Mouse (Mus musculus) retina, adult 2 months (tissue): ENCODE results near the gene Iqcf3.

Source experiments
- DNase-seq: peaks from one replicate; pipeline ENCODE4 v3.0.0-alpha.2; 2012; ENCODE audit warnings: low read depth, low spot score

Gene Iqcf3

DNA sequence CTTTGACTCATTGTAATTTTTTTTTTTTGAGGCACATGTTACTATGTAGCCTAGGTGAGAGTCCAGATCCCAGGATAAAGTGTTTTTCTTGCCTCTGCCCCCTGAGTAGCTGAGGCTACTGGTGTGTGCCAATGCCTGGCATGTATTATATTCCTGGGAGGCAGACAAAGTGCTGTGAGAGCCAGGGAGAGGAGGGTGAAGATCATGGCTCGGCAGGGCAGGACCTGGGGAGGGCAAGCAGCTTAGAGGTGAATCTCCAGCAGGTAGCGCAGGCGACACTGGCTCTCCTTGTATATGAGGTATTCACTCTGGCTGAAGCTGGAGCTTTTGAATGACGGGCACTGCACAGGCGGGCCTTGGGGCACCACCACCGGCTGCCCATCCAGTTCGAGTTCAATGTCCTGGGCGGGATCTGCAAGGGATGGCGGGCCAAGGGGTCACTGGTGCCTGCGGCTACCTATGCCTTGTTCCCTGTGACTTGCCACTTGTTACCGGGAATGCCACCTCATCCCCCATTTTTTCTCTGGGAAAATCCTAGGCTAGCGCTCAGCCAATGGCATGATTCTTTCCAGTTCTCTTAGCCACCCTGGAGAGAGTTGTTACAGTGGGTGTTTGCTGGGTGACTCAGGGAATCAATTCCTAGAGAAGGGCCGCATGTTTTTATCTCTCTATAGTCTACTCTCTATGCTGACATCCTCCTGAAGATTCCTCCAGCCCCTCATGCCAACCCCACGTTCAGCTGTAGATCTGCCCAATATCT, 90.3 kb downstream of the Iqcf3 start:
- no peak for DNase-seq

DNA sequence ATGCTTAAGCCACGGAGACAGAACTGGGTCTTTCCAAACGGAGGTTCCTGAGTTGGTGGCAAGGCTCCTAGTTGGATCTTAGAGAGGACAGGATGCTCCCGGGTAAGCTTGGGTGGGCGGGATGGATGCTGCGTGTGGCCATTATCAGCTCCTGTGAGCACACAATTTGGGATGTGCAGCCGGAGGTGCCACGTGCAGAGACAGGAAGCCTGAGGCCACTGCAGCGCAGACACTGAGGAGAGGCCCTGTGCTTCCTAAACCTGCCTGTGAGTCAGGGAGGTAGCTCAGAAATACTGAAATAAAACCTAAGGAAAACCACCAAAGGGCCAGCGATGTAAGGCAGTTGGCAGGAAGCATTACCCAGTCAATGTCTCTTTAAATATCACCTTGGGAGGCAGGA, 91.7 kb downstream of the Iqcf3 start:
- DNase-seq, result no peak

DNA sequence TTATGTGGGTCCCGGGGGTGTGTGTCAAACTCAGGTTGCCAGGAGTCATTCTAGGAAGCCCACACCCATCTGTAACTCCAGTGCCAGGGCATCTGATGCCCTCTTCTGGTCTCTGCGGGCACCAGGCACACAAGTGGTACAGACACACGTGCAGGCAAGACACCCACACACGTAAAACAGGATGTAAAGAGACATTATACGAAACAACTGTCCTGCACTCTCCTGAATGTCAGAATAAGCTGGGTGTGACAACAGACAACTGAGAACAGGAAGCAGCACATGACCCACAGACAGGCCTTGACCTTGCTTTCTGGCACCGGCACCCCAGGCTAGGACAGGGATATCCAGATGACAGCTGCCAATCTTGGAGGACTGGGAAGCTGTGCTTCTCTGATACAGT, 92.1 kb downstream of the Iqcf3 start:
- no peak for DNase-seq

GRCm38 (mm10) chr9:106467746-106468145, 93.7 kb downstream of the Iqcf3 start:
- DNase-seq, result no peak

- no peak for DNase-seq
Measured at GRCm38 (mm10) chr9:106466721-106467120, 94.7 kb downstream of the Iqcf3 start.

- DNase-seq, result no peak
Measured at GRCm38 (mm10) chr9:106465571-106466200, 95.7 kb downstream of the Iqcf3 start, which contains the start of gene Gpr62. TSS of gene Gpr62 (minus strand) at chr9:106465938.

GRCm38 (mm10) chr9:106464751-106465541, 96.5 kb downstream of the Iqcf3 start:
- DNase-seq, result no peak

GRCm38 (mm10) chr9:106463122-106464063, 98.0 kb downstream of the Iqcf3 start:
- no peak for DNase-seq

DNA sequence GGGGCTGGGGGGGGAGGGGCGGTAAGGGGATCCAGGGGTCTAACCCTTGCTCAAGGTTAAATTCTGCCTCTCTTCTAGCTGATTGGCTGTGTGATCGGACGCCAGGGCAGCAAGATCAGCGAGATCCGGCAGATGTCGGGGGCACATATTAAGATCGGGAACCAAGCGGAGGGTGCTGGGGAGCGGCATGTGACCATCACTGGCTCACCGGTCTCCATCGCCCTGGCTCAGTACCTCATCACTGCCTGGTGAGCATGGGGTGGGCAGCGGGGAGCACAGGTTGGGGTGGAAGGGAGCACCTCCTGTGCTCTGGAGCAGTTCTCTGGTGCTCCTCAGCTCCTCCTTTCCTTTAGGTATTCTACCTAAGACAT, 99.0 kb downstream of the Iqcf3 start:
- DNase-seq, result no peak

DNA sequence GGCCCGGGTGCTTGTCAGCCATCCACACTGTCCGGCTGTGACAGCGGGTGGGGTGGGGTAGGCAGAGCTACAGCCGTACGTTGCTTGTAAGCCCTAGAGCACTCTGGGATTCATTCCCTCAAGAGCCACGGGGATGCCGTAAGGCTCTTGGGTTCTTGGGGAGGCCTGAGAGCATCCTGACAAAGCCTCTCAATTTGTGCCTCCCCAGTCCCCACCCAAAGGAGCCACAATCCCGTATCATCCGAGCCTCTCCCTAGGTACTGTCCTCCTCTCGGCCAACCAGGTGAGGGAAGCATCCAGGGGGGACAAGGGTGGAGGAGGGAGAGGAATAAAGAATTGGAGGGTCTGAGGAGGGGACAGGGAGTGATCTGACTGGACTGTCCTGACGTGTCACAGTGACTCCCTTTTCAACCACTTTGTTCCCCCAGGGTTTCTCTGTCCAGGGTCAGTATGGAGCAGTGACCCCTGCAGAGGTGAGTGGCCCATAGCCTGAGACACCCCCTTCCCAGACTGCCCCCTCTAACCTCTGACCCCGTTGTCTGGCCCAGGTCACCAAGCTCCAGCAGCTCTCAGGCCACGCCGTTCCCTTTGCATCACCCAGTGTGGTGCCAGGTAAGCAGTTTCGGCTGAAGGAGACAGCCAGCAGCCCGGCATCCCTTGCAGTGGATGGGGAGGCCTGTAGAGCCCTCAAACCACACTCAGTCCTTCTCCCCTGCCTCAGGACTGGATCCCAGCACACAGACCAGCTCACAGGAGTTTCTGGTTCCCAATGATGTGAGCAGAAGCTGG, 99.6 kb downstream of the Iqcf3 start:
- no peak for DNase-seq

- no peak for DNase-seq
Measured at GRCm38 (mm10) chr9:106461026-106461415, 100.4 kb downstream of the Iqcf3 start.

GRCm38 (mm10) chr9:106460401-106461025, 100.9 kb downstream of the Iqcf3 start:
- DNase-seq, result no peak

DNA sequence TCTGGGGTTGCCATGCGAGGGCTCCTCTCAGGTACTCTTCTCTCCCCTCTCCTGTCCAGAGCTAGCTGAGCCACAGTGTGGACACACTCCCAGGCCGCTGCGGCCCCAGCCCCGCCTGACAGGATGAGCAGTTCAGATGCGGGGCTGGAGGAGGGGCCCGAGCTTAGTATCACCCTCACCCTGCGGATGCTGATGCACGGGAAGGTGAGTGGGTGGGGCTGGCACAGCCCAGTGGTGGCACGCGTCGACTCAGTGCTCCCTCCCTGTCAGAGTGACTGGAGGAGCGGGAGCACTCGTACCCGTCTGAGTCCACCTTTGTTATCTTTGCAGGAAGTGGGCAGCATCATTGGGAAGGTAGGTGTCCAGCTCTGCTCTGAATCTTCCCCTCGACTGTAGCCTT, 101.5 kb downstream of the Iqcf3 start:
- no peak for DNase-seq

DNA sequence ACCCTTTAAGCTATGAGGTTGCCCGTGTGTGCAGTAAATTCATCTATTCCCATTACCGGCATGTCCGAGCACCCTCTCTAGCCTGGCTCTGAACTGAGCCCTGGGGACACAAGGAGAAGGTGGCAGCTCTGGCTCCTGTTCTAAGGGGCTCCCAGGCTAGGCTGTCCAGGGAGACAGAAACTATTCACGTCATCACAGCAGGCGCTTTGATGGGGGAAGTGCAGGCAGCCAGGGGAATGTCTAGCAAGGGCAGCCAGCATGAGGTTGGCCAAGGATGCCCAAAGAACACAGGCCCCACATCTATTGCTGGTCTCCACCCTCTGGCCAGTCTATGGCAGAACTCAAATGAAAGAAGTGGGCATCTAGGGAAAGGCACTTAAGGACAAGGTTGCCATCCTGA, 103.5 kb downstream of the Iqcf3 start:
- DNase-seq, result no peak

DNA sequence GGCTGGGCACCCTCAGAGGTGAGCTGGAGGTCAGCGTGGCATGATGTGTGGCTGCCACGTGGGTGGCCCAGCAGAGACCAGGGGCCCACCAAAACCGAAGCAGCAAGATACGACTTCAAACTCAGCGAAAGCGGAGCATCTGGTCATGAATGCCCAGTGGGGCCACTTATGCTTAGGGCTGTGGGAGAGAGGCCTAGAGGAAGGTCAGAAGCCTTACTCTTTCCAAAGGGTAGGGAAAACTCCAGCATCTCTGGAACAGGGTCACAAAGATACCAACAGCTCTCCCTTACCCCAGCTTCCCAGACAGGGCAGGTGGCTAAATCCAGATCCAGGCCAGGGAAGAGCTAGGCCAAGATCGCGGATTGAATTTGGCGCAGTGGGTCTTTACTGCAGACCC, 104.3 kb downstream of the Iqcf3 start:
- no peak for DNase-seq

DNA sequence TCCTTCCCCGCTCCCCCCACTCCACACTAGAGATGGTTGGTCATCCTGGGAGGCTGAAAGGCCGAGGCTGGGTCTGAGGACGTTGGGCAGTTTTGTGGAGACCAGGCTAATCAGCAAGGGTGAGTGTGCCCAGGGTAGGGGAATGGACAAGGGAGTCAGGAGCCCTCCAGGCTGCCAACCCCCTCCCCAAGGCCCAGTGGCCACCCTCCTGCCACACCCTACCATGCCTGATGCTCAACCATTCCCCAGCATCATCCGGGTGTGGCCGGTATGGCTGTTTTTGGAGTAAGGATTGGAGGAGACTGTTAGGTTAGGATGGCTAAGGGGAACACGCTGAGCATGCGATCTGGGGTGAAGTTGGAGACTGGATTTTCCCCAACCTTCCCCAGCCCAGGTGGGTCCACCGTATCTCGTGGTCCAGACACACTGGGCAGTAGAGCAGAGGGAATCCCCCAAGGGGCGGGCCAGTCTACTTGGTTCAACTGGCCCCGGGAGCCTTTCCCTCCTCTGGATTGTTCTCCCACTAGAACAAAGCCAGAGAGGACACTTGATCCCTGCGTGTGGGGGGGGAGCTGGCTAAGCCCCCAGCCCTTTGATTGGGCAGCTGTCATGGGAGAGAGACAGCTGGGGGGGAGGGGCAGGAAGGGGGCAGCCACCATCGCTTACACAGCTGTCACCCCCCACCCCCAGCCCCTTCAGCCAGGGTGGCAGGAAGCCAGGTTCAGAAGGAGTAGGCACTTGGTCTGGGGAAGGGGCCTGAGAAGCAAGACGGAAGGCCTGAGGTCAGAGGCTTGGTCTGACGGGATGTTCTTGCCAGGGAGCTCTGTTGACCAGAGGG, 104.9 kb downstream of the Iqcf3 start:
- no peak for DNase-seq

GRCm38 (mm10) chr9:106454888-106455681, 106.3 kb downstream of the Iqcf3 start:
- DNase-seq, result no peak

DNA sequence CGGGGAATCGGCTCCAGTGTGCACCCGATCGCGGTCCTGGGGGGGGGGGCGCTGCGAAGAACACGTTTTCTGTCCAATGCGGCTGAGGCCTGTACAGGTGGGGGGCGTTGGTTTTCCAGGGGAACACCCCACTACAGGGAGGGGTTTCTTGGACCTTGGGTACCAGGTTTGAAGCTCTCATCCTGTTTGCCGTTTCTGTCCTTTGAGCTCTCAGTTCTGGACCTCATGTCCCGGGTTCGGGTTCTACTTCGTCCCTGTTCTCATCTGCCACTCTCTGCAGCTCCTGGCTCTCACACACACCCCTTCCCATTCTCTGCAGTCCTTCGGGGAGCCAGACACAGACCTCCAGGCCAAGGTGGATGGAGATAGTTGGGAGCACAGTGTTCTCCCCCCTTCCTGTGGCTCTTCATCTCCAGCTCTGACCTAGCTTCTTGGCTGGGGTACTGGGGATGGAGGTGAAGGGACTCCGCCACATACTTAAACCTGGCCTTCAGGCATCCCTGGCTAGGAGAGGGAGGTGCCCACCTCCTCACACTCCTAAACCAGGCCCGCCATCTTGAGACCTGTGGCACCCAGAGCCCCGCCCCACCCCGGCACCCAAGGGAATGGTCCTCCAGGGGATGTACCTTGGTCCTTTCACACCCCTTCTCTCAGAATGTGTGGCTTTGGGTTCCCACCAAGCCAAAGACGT, 107.2 kb downstream of the Iqcf3 start:
- DNase-seq, result no peak
